Mouse (Mus musculus): ENCODE measurements around the gene Slc22a21.

GRCm38 (mm10) chr11:54027131-54028043 is 47.3 kb upstream of the Slc22a21 start:
- TF ChIP-seq USF1 (IDR thresholded peaks at IDR 0.05; ENCODE audit: low read depth, low read length) (no peak), EP300 (IDR thresholded peaks at IDR 0.05; ENCODE audit: low read length) (no peak), POLR2A (IDR thresholded peaks at IDR 0.05; ENCODE audit: low read depth, low read length) (no peak), UBTF (IDR thresholded peaks at IDR 0.05; ENCODE audit: low read depth, low read length) (no peak), CHD1 (IDR thresholded peaks at IDR 0.05; ENCODE audit: low read depth, low read length) (no peak)
